Comparison of ENCODE assay signal across 21 mouse cellular contexts in genomic region chr3:109804145-109804544, GRCm38 (mm10).
DNase-seq lines count a peak whose midpoint lies in the region; ATAC-seq and TF ChIP-seq lines count a peak whose summit lies in the region.
"Had no signal": no experiment of that assay in that cellular context is flagged by ENCODE, and none has a peak within 500 bp of the region (broad histone marks: within the 10 kb centered on the region; RNA-seq: fewer than 3 reads in every experiment).

No protein-coding gene starts in this region.

- peaks cover 14% of the 10 kb centered on the region for H3K4me1 ChIP-seq in hindbrain, embryonic 10.5 days (replicated peaks)
- no peaks in the 10 kb centered on the region for H3K4me1 ChIP-seq in hindbrain, postnatal 0 days (ENCODE audit: insufficient read depth, low read length)
- no peaks in the 10 kb centered on the region; the same call in 1 of the 2 replicates for H3K4me1 ChIP-seq in neural tube, embryonic 11.5 days (ENCODE audit: control insufficient read depth, insufficient read depth, low read length)
- H3K4me1 ChIP-seq: embryonic facial prominence, embryonic 10.5 days; forebrain, embryonic 13.5 days; heart, embryonic 10.5 days; heart, embryonic 15.5 days had no signal

- H3K36me3 ChIP-seq in hindbrain, embryonic 10.5 days: no peaks in the 10 kb centered on the region
- no peaks in the 10 kb centered on the region for H3K36me3 ChIP-seq in hindbrain, postnatal 0 days (ENCODE audit: insufficient read depth, low read length)
- H3K36me3 ChIP-seq in neural tube, embryonic 11.5 days (ENCODE audit: control insufficient read depth, insufficient read depth, low read length): no peaks in the 10 kb centered on the region
- H3K36me3 ChIP-seq: embryonic facial prominence, embryonic 10.5 days; heart, embryonic 10.5 days; heart, embryonic 15.5 days had no signal

- no peaks in the 10 kb centered on the region for H3K9me3 ChIP-seq in hindbrain, embryonic 10.5 days
- no peaks in the 10 kb centered on the region for H3K9me3 ChIP-seq in hindbrain, postnatal 0 days (ENCODE audit: low read length)
- no peaks in the 10 kb centered on the region for H3K9me3 ChIP-seq in neural tube, embryonic 11.5 days (ENCODE audit: control insufficient read depth, low read length)
- H3K9me3 ChIP-seq: embryonic facial prominence, embryonic 10.5 days; forebrain, embryonic 13.5 days; heart, embryonic 10.5 days; heart, embryonic 15.5 days had no signal

- no peak overlapping the region for H3K4me2 ChIP-seq in hindbrain, postnatal 0 days (ENCODE audit: low read depth, low read length)
- no peak overlapping the region for H3K4me2 ChIP-seq in neural tube, embryonic 11.5 days (ENCODE audit: low read depth)
- H3K4me2 ChIP-seq: forebrain, embryonic 13.5 days; heart, embryonic 15.5 days had no signal

- peak overlapping the region; percentile 5; the same call in 1 of the 2 replicates for H3K27ac ChIP-seq in hindbrain, embryonic 10.5 days
- H3K27ac ChIP-seq in hindbrain, postnatal 0 days: no peak overlapping the region
- H3K27ac ChIP-seq in layer of hippocampus, adult 2 months: 0 out of 2 replicates have a peak overlapping the region, but pooled peaks have one; percentile 28
- no peak overlapping the region for H3K27ac ChIP-seq in neural tube, embryonic 11.5 days (ENCODE audit: low read depth, low read length)
- H3K27ac ChIP-seq: embryonic facial prominence, embryonic 10.5 days; forebrain, embryonic 13.5 days; heart, embryonic 10.5 days; heart, embryonic 15.5 days had no signal

- DNase-seq in hindbrain, embryonic 10.5 days (ENCODE audit: low spot score): no peak
- no peak for DNase-seq in hindbrain, postnatal 0 days (ENCODE audit: low spot score)
- no peak for DNase-seq in layer of hippocampus, adult 2 months (ENCODE audit: low spot score in 2 of 2)
- no peak for DNase-seq in layer of hippocampus, adult 11-12 months (ENCODE audit: low spot score)
- no peak for DNase-seq in neural tube, embryonic 11.5 days (ENCODE audit: low spot score)
- DNase-seq in neural tube, embryonic 10.5 days (ENCODE audit: extremely low spot score, low spot score): no peak
- no peak for DNase-seq in kidney, postnatal 36 days
- DNase-seq: adrenal gland, postnatal 14 days; cerebellum, adult 18-20 months; cerebellum, postnatal 10 days; forebrain, postnatal 0 days; gastrocnemius, postnatal 36 days; heart, adult 18-20 months; heart, postnatal 14 days had no signal

- H3K4me3 ChIP-seq in hindbrain, embryonic 10.5 days: no peak overlapping the region
- H3K4me3 ChIP-seq in hindbrain, postnatal 0 days (ENCODE audit: low read length): no peak overlapping the region
- no peak overlapping the region for H3K4me3 ChIP-seq in layer of hippocampus, adult 2 months
- H3K4me3 ChIP-seq in neural tube, embryonic 11.5 days (ENCODE audit: low read depth, low read length): no peak overlapping the region
- H3K4me3 ChIP-seq: embryonic facial prominence, embryonic 10.5 days; forebrain, embryonic 13.5 days; heart, embryonic 10.5 days; heart, embryonic 15.5 days had no signal

- TF ChIP-seq CTCF in hindbrain, postnatal 0 days (IDR thresholded peaks at IDR 0.05; ENCODE audit: low read depth): no peak
- TF ChIP-seq CTCF in layer of hippocampus, adult 2 months (conservative IDR thresholded peaks at IDR 0.05): no peak

- H3K27me3 ChIP-seq in hindbrain, embryonic 10.5 days (ENCODE audit: insufficient read depth, poor library complexity, severe bottlenecking): no peaks in the 10 kb centered on the region
- H3K27me3 ChIP-seq in hindbrain, postnatal 0 days (ENCODE audit: insufficient read depth, low read length): no peaks in the 10 kb centered on the region
- H3K27me3 ChIP-seq in neural tube, embryonic 11.5 days (ENCODE audit: control insufficient read depth, insufficient read depth, low read length): no peaks in the 10 kb centered on the region
- H3K27me3 ChIP-seq: CH12.LX; forebrain, embryonic 13.5 days; heart, embryonic 15.5 days; Patski had no signal

- WGBS in hindbrain, embryonic 10.5 days: 77% methylated on average over 2 of the region's 2 CpGs
- 68% methylated on average over 2 of the region's 2 CpGs for WGBS in hindbrain, postnatal 0 days
- 67% methylated on average over 2 of the region's 2 CpGs for WGBS in neural tube, embryonic 11.5 days

- ATAC-seq in hindbrain, postnatal 0 days: no peak
- peak; percentile 43; the same call in 1 of the 2 replicates for ATAC-seq in neural tube, embryonic 11.5 days (ENCODE audit: insufficient read depth, low FRiP score, low TSS enrichment)
- ATAC-seq: activated CD4-positive, CD25-positive, alpha-beta regulatory T cell, adult 4 months; forebrain, embryonic 13.5 days; forebrain, postnatal 0 days had no signal

- H3K9ac ChIP-seq in hindbrain, postnatal 0 days (replicated peaks; ENCODE audit: low read length): no peak overlapping the region
- H3K9ac ChIP-seq in neural tube, embryonic 11.5 days (ENCODE audit: low read length): no peak overlapping the region
- H3K9ac ChIP-seq: forebrain, embryonic 13.5 days; forebrain, postnatal 0 days; heart, embryonic 15.5 days had no signal

Comparison
In these comparisons a context has a peak if more than half of its experiments do, and no peak if none do; other contexts are left out.
1. H3K27ac ChIP-seq: peak in hindbrain, embryonic 10.5 days (single experiment) and layer of hippocampus, adult 2 months (single experiment); none in hindbrain, postnatal 0 days (single experiment) and neural tube, embryonic 11.5 days (single experiment).